Mouse (Mus musculus) kidney, adult 2 months (tissue): ENCODE data around the gene Dus1l.

ENCODE experiments used
- CTCF ChIP-seq: fragments of 200-500 bp; conservative IDR thresholded peaks from 2 replicates; pipeline ENCODE4 v1.5.1; 2011; ENCODE audit warnings: low read depth, mild to moderate bottlenecking, control low read depth, low read length, moderate library complexity, mixed read lengths; ENCODE audit not compliant: insufficient read depth, insufficient read length
- POLR2A ChIP-seq: fragments of 200-500 bp; IDR thresholded peaks from one replicate; pipeline ENCODE4 v1.6.1; 2011; ENCODE audit warnings: low read depth, low read length, control low read depth

GRCm38 (mm10) chr11:120824787-120825288 lies 28.6 kb upstream of the Dus1l start:
- TF ChIP-seq CTCF (no peak), POLR2A (no peak)
